Mouse (Mus musculus): Measurements from ENCODE around the gene Pde4b. TPM values are rescaled to one million over a fixed set of nuclear protein-coding genes. Genes with fewer than 3 reads are reported as not detected.

The Pde4b gene
- total and polyA plus RNA-seq, 2 experiments from 2014 or later, result 49.7 to 76.2 TPM

- Histone ChIP-seq H3K9ac (no peak overlapping the region), H3K27me3 (ENCODE audit: insufficient read depth, low read length) (no peaks in the 10 kb centered on the region), H3K4me2 (ENCODE audit: low read depth) (no peak overlapping the region), H3K9me3 (ENCODE audit: low read length) (no peaks in the 10 kb centered on the region), H3K4me3 (ENCODE audit: low read depth, low read length) (no peak overlapping the region), H3K4me1 (ENCODE audit: insufficient read depth) (no peaks in the 10 kb centered on the region), H3K27ac (ENCODE audit: low read depth, low read length) (no peak overlapping the region), H3K36me3 (ENCODE audit: insufficient read depth) (peaks cover 30% of the 10 kb centered on the region)
- WGBS, result 80% methylated on average over 3 of the region's 3 CpGs
- TF ChIP-seq CTCF (IDR thresholded peaks at IDR 0.05; ENCODE audit: low read depth), result no peak
- ATAC-seq (no peak), DNase-seq (no peak)
Observed at GRCm38 (mm10) chr4:102603968-102604367, 516.6 kb downstream of the Pde4b start.

- Histone ChIP-seq H3K4me1 (ENCODE audit: insufficient read depth) (no peaks in the 10 kb centered on the region), H3K4me3 (ENCODE audit: low read depth, low read length) (no peak overlapping the region), H3K9ac (no peak overlapping the region), H3K27me3 (ENCODE audit: insufficient read depth, low read length) (no peaks in the 10 kb centered on the region), H3K36me3 (ENCODE audit: insufficient read depth) (peaks cover 20% of the 10 kb centered on the region), H3K9me3 (ENCODE audit: low read length) (no peaks in the 10 kb centered on the region), H3K4me2 (ENCODE audit: low read depth) (no peak overlapping the region), H3K27ac (ENCODE audit: low read depth, low read length) (no peak overlapping the region)
- DNase-seq, result no peak
- 94% methylated on average over 8 of the region's 8 CpGs for WGBS
- TF ChIP-seq CTCF (IDR thresholded peaks at IDR 0.05; ENCODE audit: low read depth), result no peak
- ATAC-seq, result no peak
Observed at GRCm38 (mm10) chr4:102605231-102605630, 517.9 kb downstream of the Pde4b start.

GRCm38 (mm10) chr4:102605722-102606341 is 518.5 kb downstream of the Pde4b start:
- Histone ChIP-seq H3K4me3 (ENCODE audit: low read depth, low read length) (no peak overlapping the region), H3K9me3 (ENCODE audit: low read length) (no peaks in the 10 kb centered on the region), H3K27me3 (ENCODE audit: insufficient read depth, low read length) (no peaks in the 10 kb centered on the region), H3K9ac (no peak overlapping the region), H3K27ac (ENCODE audit: low read depth, low read length) (no peak overlapping the region), H3K4me2 (ENCODE audit: low read depth) (no peak overlapping the region), H3K4me1 (ENCODE audit: insufficient read depth) (no peaks in the 10 kb centered on the region), H3K36me3 (ENCODE audit: insufficient read depth) (peaks cover 20% of the 10 kb centered on the region)
- no peak for DNase-seq
- 85% methylated on average over 4 of the region's 4 CpGs for WGBS
- no peak for ATAC-seq
- no peak for TF ChIP-seq CTCF (IDR thresholded peaks at IDR 0.05; ENCODE audit: low read depth)

GRCm38 (mm10) chr4:102606825-102607224 is 519.5 kb downstream of the Pde4b start:
- no peaks in the 10 kb centered on the region for H3K9me3 ChIP-seq (ENCODE audit: low read length)
- no peaks in the 10 kb centered on the region for H3K27me3 ChIP-seq (ENCODE audit: insufficient read depth, low read length)
- ATAC-seq, result no peak
- 91% methylated on average over 8 of the region's 8 CpGs for WGBS
- DNase-seq, result no peak
- no peaks in the 10 kb centered on the region for H3K4me1 ChIP-seq (ENCODE audit: insufficient read depth)
- H3K27ac ChIP-seq (ENCODE audit: low read depth, low read length), result no peak overlapping the region
- no peak overlapping the region for H3K9ac ChIP-seq
- no peak overlapping the region for H3K4me2 ChIP-seq (ENCODE audit: low read depth)
- peaks cover 16% of the 10 kb centered on the region for H3K36me3 ChIP-seq (ENCODE audit: insufficient read depth)
- no peak overlapping the region for H3K4me3 ChIP-seq (ENCODE audit: low read depth, low read length)
- no peak for TF ChIP-seq CTCF (IDR thresholded peaks at IDR 0.05; ENCODE audit: low read depth)

- Histone ChIP-seq H3K4me1 (ENCODE audit: insufficient read depth) (no peaks in the 10 kb centered on the region), H3K27me3 (ENCODE audit: insufficient read depth, low read length) (no peaks in the 10 kb centered on the region), H3K9me3 (ENCODE audit: low read length) (no peaks in the 10 kb centered on the region), H3K4me2 (ENCODE audit: low read depth) (no peak overlapping the region), H3K27ac (ENCODE audit: low read depth, low read length) (no peak overlapping the region), H3K9ac (no peak overlapping the region), H3K36me3 (ENCODE audit: insufficient read depth) (peaks cover 16% of the 10 kb centered on the region), H3K4me3 (ENCODE audit: low read depth, low read length) (no peak overlapping the region)
- no peak for TF ChIP-seq CTCF (IDR thresholded peaks at IDR 0.05; ENCODE audit: low read depth)
- WGBS, result 93% methylated on average over 7 of the region's 7 CpGs
- ATAC-seq (no peak), DNase-seq (no peak)
Observed at GRCm38 (mm10) chr4:102607744-102608416, 520.5 kb downstream of the Pde4b start.

GRCm38 (mm10) chr4:102612596-102612995 is 525.3 kb downstream of the Pde4b start:
- Histone ChIP-seq H3K36me3 (ENCODE audit: insufficient read depth) (no peaks in the 10 kb centered on the region), H3K27ac (ENCODE audit: low read depth, low read length) (no peak overlapping the region), H3K4me3 (ENCODE audit: low read depth, low read length) (no peak overlapping the region), H3K9ac (no peak overlapping the region), H3K4me1 (ENCODE audit: insufficient read depth) (no peaks in the 10 kb centered on the region), H3K9me3 (ENCODE audit: low read length) (no peaks in the 10 kb centered on the region), H3K4me2 (ENCODE audit: low read depth) (no peak overlapping the region), H3K27me3 (ENCODE audit: insufficient read depth, low read length) (no peaks in the 10 kb centered on the region)
- no peak for DNase-seq
- WGBS, result 91% methylated on average over 4 of the region's 4 CpGs
- no peak for ATAC-seq
- no peak for TF ChIP-seq CTCF (IDR thresholded peaks at IDR 0.05; ENCODE audit: low read depth)

- H3K27ac ChIP-seq (ENCODE audit: low read depth, low read length), result no peak overlapping the region
- H3K4me1 ChIP-seq (ENCODE audit: insufficient read depth), result no peaks in the 10 kb centered on the region
- no peak for TF ChIP-seq CTCF (IDR thresholded peaks at IDR 0.05; ENCODE audit: low read depth)
- H3K4me3 ChIP-seq (ENCODE audit: low read depth, low read length), result no peak overlapping the region
- H3K36me3 ChIP-seq (ENCODE audit: insufficient read depth), result no peaks in the 10 kb centered on the region
- ATAC-seq (no peak), DNase-seq (no peak)
- H3K9ac ChIP-seq, result no peak overlapping the region
- H3K4me2 ChIP-seq (ENCODE audit: low read depth), result no peak overlapping the region
- 52% methylated on average over 4 of the region's 4 CpGs for WGBS
- no peaks in the 10 kb centered on the region for H3K27me3 ChIP-seq (ENCODE audit: insufficient read depth, low read length)
- H3K9me3 ChIP-seq (ENCODE audit: low read length), result no peaks in the 10 kb centered on the region
Observed at GRCm38 (mm10) chr4:102617774-102618173, 530.4 kb downstream of the Pde4b start.
